Mouse (Mus musculus) kidney, adult 8-10 months (tissue): ENCODE measurements around the gene Kif4.

Experiments
- DNase-seq, 2 experiments: peaks; one replicate each; pipeline ENCODE4 v3.0.0; 2022

Gene Kif4

DNA sequence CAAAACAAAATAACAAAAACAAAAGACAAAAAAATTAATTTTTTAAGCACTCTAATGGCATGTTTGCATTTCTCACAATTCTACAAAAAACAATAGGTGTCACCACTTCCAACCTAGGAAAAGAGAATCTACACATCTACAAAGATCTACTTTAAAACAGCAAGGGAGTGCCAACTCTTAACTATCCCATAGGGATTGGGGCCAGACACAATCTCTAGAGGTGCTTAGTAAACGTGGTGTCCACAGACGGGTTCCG is at the start of gene Kif4:
Kif4 (plus strand) TSS at position 192 of the 256 bp plus-strand sequence.
- DNase-seq, result no peak

- DNase-seq, result no peak
Observed at GRCm38 (mm10) chrX:100594791-100595190, 30.7 kb upstream of the Kif4 start, which contains the start of gene P2ry4. TSS of gene P2ry4 (minus strand) at chrX:100594869.

- DNase-seq, result peak; percentile 41 to 59
Observed at GRCm38 (mm10) chrX:100597439-100597838, 28.1 kb upstream of the Kif4 start.

GRCm38 (mm10) chrX:100599755-100600154 is 25.8 kb upstream of the Kif4 start:
- no peak for DNase-seq

GRCm38 (mm10) chrX:100605314-100605713 is 20.2 kb upstream of the Kif4 start, which contains the start of gene Arr3:
TSS of gene Arr3 (plus strand) at chrX:100605497.
- no peak for DNase-seq

DNA sequence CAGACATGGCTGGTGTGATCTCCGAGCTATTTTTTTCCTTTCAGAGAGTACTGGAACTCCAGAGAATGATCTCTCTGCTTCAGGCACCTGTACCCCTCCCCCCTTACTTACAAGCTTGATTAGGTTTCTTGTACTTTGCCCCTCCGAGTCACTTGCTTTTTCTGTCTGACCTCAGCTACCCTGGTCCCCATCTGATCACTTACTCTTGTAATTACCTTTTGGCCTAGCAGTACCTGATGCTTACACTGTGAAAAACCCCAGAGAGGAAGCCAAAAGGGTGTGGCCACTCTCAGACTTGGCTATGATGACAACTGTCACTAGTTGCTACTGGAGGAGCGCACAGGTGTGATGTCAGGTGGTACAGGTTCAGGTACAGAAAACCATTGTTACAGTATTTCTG is 7.0 kb upstream of the Kif4 start:
- peak in 1 of 2 experiments; percentile 17 for DNase-seq

DNA sequence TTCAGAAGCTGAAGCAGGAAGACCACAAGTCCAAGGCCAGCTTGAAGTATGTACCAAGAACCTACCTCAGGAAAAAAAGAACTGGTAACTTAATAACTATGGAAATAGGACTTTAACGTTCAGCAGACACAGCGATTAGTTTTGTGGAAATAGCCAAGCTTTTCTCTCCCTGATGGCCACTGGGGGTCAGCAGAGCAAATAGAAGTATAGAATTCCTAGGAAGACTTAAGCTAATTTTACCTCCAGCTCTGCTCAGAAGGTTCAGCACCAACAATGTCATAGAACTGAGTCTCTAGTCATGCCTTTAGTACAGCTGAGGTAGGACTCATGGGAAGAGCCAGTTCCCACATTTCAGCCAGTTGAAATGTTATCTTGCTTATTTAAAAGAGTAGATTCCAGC is 4.2 kb upstream of the Kif4 start:
- DNase-seq, result peak in 1 of 2 experiments; percentile 31

DNA sequence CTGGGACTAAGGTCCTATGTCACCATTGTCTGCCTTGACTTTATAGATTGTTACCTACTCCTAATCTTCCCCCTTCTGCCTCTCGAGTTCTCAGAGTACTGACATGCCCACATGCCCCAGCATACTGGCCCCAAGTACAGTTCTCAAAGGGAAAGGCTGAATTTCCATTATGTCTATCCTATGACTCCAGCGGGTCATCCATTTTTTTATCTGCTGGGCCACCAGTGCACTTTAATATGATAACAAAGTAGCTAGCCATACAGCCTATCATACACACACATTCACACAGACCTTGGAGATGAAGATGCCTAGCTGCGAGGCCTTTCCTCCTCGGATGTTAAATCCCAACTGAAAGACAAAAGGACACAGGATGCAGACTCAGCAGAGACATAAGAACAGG is 1.3 kb upstream of the Kif4 start:
- no peak for DNase-seq

GRCm38 (mm10) chrX:100625146-100625545 is 391 bp upstream of the Kif4 start:
- DNase-seq, result no peak

DNA sequence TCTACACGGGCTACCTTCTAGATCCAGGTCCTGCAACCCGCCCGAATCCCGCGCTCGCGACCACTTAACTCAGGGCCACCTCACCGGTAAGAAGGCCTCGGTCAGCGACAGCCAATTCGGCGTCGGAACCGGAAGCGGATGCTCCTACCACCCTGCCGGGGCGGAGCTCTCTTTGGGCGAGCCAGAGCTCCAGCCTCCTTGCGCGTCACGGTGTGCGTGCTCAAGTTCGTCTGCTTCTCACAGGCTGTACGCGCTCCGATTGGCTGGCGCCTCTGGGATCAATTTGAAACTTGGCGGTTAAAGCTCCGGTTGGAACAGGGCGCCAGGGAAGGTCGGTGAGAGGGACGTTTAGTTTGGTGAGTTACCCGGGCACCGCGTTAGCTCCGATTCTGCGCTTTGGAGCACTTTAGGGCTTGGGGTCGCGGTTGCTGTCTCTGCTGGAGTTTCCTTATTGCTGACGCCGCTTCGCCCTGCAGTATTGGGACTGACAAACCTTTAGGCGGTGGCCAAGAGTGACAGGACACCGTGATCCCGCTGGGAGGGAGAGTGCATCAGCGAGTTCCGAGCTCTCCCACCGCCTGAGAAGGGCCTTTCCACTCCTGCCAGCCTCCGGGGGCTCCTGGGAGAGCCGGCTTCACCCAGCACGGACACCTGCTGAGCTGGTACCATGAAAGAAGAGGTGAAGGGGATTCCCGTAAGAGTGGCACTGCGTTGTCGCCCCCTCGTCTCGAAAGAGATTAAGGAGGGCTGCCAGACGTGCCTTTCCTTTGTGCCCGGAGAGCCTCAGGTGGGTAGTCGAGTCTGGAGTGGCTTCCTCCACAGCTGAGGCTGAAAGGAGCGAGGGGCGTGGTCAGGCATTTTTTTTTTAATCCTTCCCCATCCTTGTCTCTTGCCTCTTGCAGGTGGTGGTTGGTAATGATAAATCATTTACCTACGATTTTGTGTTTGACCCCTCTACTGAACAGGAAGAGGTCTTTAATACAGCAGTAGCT is 561 bp downstream of the Kif4 start, which contains the start of gene Pdzd11:
Pdzd11 (minus strand) TSS at position 767 of the 992 bp plus-strand sequence.
- DNase-seq, result peak; percentile 90 to 91

DNA sequence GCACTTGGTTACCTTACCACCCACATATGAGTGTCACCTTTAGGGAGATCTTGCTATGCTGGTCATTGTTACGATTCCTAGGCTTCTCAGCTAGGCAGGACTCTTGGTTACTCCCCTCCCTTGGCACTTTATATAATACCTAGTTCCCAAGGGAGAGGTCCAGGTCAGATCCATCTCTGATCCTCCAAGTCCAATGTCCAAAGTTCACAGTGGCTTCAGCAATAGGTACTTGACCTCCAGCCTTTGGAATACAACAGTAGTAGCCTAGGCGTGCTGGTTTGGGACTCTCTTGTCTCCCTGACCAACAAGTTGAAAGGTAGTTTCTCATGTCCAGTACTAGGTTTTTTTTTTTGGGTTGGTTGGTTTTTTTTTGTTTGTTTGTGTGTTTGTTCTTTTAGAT is 3.5 kb downstream of the Kif4 start:
- peak; percentile 12 to 29 for DNase-seq

DNA sequence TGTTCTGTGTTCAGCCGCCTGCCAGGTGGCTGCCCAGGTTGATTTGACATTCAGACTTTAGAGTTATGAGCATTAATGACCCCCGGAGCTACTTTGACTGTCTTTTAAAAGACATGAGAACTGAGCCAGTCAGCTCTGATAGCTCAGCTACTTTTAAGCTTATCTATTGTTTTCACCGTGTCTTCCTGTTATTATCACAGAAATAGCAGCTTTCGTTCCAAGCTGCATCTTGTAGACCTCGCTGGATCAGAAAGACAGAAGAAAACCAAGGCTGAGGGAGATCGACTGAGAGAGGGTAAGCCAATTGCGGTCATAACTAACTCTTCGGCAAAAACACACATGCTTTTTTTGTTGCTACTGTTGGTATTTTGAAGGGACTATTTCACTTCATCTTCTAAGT is 12.9 kb downstream of the Kif4 start:
- DNase-seq, result no peak

DNA sequence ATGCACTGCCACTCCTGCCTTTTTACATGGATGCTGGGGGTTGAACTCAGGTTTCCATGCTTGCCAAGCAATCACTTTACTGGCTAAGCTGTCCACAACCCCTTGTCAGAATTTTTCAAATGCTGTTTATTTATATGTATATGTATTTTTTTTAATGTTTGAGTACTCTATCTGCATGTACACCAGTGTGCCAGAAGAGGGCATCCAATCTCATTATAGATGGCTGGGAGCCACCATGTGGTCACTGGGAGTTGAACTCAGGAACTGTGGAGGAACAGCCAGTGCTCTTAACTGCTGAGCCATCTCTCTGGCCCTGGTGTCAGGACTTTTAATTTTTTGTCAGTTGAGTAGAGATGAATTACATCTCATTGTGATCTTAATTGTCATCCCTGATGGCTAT is 27.3 kb downstream of the Kif4 start:
- DNase-seq, result peak in 1 of 2 experiments; percentile 1

DNA sequence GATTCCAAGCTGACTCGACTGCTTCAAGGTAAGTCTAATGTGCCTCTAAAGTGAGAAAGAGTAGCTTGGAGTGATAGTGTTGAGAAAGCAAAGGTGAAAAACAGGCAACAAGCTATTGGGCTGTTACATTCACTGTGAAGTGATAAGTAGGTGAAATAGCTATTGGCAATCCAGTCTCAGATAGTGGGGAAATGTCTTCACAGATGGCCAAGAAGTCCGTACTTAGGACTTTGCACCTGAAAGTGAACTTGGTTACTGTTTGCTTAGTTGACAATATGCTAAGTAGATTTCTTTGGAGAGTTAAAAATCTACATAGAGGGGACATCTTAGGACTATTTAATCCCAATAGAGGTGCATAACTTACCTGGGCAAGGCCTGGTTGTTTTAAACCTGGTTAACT is 39.3 kb downstream of the Kif4 start:
- DNase-seq, result peak; percentile 2 to 31

DNA sequence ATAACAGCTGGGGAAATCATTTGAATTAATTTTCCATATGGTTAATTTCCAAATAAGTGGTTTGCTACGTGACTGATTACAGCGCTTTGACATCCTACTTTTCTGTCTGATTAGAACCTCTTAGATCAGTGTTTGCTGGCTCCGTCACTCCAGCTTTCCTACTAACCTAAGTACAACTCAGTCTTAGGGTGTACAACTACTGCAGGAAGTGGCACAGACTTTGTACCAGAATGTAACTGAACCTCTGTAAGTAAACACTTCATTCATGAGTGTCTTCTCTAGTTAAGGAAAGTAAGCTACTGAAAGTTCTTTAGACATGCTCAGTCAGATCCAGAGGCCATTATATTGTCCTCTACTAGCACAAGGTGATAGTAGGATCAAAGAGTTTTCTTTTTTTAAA is 52.7 kb downstream of the Kif4 start:
- DNase-seq, result no peak

DNA sequence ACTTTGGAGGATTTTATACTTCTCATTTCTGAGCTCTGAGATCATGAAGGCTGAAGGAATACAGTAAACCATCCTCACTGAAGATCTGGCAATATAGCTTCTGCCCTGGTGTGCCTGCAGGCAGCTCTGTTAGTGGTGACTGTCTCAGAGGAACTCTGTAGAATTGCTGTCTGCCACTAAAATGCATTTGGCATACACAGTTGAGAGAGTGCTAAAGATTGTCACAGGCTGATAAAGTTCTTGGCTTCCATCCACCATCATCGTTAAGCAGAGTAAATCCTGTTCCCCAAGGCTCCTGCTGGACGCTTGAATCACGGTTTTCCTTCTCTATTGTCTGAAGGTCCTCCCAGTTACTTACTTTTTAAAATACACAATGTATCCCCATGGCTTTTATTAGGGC is 61.0 kb downstream of the Kif4 start:
- no peak for DNase-seq

DNA sequence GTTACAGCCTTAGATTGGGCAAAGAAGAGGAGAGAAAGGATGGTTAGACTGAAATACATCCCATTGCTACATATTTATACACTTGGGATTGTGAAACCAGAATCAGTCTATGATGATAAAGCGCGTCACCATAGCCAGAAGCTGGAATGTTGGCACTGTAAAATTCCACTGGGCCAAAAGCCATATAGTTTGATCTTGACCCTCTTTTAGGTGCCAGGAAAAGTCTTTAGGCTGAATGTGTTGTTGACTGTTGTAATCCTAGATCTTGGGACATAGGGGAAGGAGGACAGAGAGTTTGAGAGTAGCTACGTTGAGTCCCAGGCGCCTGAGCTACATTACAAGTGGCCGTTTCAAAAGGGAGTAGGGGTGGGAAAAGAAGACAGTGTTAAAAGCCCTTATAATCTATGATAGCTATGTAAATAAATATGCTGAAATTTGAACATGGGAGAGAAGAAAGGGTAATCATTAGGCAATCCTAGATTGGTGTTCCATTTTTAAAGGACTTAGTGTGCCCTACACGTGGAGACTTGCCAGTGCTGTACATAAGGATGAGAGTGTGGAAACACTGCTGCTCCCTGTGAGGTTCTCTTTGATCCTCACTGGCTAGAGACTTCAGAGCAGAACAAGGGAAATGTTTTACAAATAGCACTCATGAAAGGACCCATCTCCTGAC is 62.0 kb downstream of the Kif4 start:
- no peak for DNase-seq

- no peak for DNase-seq
Observed at GRCm38 (mm10) chrX:100688033-100688370, 62.5 kb downstream of the Kif4 start.

DNA sequence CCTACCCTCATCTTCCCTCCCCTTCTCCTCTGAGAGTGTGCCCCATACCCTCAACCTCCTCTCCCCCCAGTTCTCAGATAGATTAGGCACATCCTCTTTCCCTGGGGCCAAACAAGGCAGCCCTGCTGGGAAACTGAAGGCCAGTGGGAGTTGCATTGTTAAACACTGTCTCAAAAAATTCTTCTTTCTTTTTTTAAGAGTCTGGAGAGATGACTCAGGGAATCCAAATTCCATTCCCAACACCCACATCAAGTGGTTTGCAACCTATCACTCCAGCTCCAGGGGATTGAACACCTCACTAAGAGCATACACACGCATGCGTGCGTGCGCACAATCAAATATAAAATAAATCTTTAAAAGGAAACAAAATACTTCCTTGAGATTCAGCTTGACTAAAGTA is 71.2 kb downstream of the Kif4 start:
- no peak for DNase-seq

- DNase-seq, result peak; percentile 39 to 42
Observed at GRCm38 (mm10) chrX:100708032-100708431, 82.5 kb downstream of the Kif4 start.

- no peak for DNase-seq
Observed at GRCm38 (mm10) chrX:100716173-100716572, 90.6 kb downstream of the Kif4 start.

- peak in 1 of 2 experiments; percentile 31 for DNase-seq
Observed at GRCm38 (mm10) chrX:100728947-100729346, 103.4 kb downstream of the Kif4 start.

GRCm38 (mm10) chrX:100729665-100730188 is 104.2 kb downstream of the Kif4 start, which contains the start of gene Gdpd2:
TSS of gene Gdpd2 (plus strand) at chrX:100729873.
- DNase-seq, result peak; percentile 41 to 48

- no peak for DNase-seq
Observed at GRCm38 (mm10) chrX:100730266-100730665, 104.7 kb downstream of the Kif4 start.
